Mouse (Mus musculus): Measurements from ENCODE around the gene Kcnd2.
A peak's percentile ranks its signal among the peaks of the same experiment; 100 is the strongest.

Kcnd2 gene

DNA sequence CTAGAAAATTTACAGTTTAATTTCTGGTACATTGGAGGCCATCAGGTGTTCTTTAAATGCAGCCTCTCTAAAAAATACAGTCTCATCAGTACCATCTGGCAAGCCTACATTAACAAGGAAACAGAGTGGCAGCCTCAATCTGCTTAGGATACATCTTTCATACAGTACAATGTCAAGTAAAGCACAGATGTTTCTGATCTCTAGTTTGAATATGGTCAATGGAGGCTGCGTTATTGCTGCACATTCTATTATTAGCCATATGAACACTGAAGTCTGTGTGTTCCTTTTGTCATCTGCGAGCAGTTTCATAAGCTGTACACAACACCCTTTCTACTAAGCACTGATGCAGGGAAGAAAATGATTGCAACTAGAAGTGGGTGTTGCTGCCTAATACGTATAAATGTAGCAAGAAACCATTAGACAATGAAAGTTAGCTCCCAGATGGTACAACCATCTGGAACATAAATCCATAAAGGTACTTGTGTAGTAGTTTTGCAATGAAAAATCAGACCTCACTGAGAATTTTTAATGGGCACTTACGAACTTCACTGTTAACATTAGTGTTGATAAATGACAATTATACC, 209.0 kb downstream of the Kcnd2 start:
- no peak for DNase-seq (ENCODE audit: low read depth, low spot score)

- DNase-seq (ENCODE audit: low read depth, low spot score), result no peak
Observed at GRCm38 (mm10) chr6:21431120-21431519, 215.8 kb downstream of the Kcnd2 start.

- no peak for DNase-seq (ENCODE audit: low read depth, low spot score)
Observed at GRCm38 (mm10) chr6:21464719-21465118, 249.4 kb downstream of the Kcnd2 start.

- no peak for DNase-seq (ENCODE audit: low read depth, low spot score)
Observed at GRCm38 (mm10) chr6:21471891-21472544, 256.7 kb downstream of the Kcnd2 start.

DNA sequence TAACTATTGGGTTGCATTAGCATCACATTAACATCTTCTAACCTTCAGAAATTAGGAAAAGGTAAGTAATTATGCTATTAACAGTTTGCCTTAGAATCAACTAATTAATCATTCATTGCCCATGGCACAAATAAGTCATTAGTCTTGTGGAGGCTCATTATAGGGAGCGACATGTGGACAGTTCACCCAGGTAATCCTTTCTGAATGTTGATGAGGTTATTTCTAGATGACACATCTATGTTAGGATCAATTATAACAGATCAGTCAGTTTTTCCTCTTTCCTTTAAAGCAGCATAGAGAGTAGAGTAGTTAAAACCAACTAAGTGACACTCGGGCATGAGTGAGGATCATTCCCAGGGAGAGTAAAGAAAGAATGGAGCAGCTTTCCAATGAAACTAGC, 267.4 kb downstream of the Kcnd2 start:
- no peak for DNase-seq (ENCODE audit: low read depth, low spot score)

DNA sequence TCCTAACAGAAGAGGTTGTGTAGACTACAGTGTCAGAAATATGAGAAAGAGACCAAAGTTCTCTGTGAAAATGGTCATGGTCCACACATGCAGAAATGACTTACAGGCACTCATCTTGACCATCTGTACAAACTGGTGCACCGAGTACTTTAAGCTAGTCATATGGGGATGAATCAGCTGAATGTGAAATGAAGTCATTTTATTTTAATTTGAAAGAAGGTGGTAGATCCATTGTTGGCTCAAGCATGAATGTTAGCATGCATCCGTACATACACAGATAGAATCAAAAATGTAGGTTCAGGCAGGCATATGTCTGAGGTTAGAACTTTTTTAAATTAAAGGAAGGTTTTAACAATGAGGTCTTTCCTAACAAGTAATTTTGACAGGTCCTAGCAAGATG, 273.2 kb downstream of the Kcnd2 start:
- DNase-seq (ENCODE audit: low read depth, low spot score), result no peak

DNA sequence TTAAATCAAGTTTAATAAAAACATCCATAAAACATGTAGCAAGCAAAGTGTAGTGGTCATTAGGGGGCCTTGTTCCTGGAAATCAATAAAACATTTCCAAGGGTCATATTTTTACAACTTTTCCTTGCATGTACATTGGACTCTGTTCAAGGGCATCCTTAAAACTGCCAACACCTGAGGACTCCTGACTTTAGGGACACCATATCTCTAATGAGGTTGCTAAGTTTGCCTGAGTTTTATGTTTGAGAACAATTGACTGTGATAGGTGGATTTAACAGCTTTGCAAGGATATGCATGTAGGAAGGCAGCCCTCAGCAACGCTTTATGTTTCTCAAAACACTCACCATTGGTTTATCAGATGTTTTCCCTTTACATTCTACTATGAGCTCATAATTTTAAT, 287.6 kb downstream of the Kcnd2 start:
- peak; percentile 38 for DNase-seq (ENCODE audit: low read depth, low spot score)

GRCm38 (mm10) chr6:21510621-21511239, 295.4 kb downstream of the Kcnd2 start:
- DNase-seq (ENCODE audit: low read depth, low spot score), result no peak

GRCm38 (mm10) chr6:21520351-21520750, 305.0 kb downstream of the Kcnd2 start:
- DNase-seq (ENCODE audit: low read depth, low spot score), result no peak

DNA sequence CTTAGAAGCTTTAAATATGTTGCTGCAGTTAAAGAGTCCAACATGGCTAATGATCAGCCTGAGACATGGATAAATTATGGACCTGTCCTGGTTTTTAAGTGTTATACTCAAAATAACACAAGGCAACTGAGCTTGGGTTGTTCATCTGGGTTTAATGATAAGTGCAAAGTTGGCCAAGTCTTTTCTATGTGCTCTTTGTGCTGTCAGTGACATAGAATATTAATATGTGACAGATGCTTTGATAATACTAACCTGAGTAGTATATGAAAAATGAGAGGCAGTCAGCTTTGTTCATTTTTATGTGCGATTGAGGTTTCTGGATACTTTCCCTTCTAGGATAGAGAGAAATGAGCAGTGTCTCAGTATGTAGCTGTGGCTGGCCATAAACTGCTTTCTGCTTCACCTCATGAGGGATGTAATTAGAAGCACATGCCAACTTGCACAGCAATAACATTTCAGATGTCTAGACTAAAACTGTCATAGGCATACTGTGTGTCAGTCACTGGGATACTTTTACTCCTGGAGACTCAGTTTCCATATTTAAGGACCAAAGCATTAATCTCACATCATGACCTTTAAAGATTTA, 312.3 kb downstream of the Kcnd2 start:
- peak; percentile 62 for DNase-seq (ENCODE audit: low read depth, low spot score)

DNA sequence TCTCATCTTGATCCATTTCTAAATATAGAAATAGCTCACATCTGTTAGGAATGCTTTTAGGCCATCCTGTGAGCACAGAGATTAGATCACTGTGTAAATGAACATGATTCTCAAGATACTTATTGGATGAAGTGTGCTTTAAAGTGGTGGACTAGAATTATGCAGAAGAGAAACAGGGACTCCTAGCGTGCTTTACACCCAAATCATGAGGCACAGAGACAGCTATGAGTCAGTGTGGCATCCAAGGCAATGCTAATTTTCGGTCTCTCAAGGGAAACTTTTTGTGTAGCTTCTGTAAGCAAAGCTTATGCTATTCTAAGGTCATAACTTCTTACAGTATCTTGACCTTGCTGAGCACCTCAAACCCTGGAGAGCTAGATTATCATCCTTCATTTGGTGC, 318.7 kb downstream of the Kcnd2 start:
- DNase-seq (ENCODE audit: low read depth, low spot score), result no peak

DNA sequence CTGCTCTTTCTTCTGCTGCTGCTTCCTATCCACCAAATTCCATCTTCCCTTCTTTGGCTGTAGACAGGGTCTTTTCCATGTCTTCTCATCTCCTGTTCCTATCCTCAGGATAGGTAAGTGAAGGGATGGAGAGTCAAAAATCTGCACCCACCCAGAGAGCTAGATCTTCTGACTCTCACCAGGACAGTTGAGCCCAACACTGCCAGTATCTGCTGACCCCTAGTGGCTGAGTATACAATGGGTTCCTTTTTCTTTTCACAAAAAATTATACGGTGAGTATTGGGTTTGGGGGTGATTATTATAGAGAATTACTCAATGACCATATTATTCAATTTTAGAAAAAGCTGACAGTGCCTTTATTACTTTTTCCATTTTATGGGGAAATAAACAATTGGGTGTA, 319.5 kb downstream of the Kcnd2 start:
- peak; percentile 10 for DNase-seq (ENCODE audit: low read depth, low spot score)

GRCm38 (mm10) chr6:21551501-21551900, 336.2 kb downstream of the Kcnd2 start:
- no peak for DNase-seq (ENCODE audit: low read depth, low spot score)

GRCm38 (mm10) chr6:21570964-21571363, 355.7 kb downstream of the Kcnd2 start:
- no peak for DNase-seq (ENCODE audit: low read depth, low spot score)

DNA sequence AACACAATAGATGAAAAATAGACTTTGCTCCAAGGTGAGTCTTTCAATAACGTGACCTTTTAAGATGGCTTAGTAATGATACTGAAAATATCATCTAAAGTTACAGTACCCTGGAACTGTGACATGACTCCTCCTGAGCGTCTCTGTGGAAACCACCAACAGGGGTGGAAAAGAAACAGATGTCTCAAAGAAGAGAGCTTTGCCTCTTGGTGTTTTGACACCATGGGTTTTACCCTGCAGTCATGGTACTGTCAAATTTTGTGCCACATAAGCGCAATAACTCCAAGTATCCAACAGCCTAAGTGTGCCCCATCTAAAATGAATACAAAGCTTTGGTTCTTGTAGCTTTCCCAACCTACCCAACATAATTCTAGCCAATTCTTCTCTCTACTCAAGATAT, 374.9 kb downstream of the Kcnd2 start:
- DNase-seq (ENCODE audit: low read depth, low spot score), result no peak

DNA sequence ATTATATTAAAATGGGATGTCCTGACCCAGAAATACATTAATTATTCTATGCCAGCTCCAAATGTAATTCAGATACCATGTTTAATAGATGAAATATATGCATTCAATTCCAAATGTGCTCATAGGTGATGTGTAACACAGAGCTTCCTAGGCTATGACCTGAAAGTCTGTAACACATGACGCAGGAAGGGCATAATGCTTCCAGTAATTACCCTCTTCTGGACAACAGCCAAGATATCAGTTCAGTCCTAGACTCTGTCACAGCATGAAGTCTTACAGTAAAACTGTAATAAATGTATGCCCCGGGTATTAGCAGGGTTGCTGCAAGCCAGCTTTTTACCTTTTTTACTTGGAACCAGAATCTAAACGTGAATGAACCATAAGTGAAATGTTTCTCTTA, 382.1 kb downstream of the Kcnd2 start:
- DNase-seq (ENCODE audit: low read depth, low spot score), result no peak

- DNase-seq (ENCODE audit: low read depth, low spot score), result peak; percentile 21
Observed at GRCm38 (mm10) chr6:21609381-21610059, 394.2 kb downstream of the Kcnd2 start.

DNA sequence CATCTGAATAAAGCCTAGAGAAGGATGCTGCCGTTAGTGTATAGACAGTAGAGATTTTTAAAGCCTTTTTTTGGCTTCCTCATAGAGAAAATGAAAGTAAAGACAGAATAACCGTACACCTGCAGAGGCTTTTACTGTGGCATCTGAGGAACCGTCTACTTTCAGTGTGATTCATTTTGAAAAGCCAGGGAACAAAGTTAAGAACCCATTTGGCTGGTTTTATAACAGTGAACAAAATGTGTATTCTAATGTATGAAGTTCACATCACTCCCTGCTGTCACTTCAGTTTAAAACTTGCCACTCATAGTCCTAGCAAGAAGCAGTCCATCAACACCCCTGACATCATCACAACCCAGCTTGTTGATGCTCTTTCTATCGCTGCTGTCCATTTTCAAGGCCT, 414.7 kb downstream of the Kcnd2 start:
- DNase-seq (ENCODE audit: low read depth, low spot score), result no peak

DNA sequence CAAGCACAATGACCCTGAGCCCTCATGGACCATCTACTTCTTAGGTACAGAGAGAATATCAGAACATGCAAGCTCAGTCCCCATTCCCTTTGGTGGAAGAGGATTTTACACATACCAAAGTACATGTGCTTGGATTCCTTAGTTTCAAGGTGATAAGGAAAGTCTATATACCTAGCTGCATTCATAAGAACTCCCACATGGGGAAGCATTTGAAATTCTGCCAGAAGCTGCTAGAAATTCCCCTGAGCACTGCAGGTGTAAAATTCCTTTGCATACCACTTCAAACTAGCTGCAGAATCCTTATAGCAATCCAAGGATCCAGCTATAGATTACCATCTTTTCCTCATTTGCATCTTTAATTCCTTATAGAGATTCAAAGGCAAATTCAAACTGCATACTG, 440.4 kb downstream of the Kcnd2 start:
- DNase-seq (ENCODE audit: low read depth, low spot score), result no peak

GRCm38 (mm10) chr6:21664135-21664534, 448.8 kb downstream of the Kcnd2 start:
- no peak for DNase-seq (ENCODE audit: low read depth, low spot score)

- no peak for DNase-seq (ENCODE audit: low read depth, low spot score)
Observed at GRCm38 (mm10) chr6:21664638-21665037, 449.3 kb downstream of the Kcnd2 start.

- no peak for DNase-seq (ENCODE audit: low read depth, low spot score)
Observed at GRCm38 (mm10) chr6:21684252-21684651, 468.9 kb downstream of the Kcnd2 start.

Data from forelimb bud, embryonic 11.5 days (tissue).